32 mouse cellular contexts compared by ENCODE assay signal in the genomic region with DNA sequence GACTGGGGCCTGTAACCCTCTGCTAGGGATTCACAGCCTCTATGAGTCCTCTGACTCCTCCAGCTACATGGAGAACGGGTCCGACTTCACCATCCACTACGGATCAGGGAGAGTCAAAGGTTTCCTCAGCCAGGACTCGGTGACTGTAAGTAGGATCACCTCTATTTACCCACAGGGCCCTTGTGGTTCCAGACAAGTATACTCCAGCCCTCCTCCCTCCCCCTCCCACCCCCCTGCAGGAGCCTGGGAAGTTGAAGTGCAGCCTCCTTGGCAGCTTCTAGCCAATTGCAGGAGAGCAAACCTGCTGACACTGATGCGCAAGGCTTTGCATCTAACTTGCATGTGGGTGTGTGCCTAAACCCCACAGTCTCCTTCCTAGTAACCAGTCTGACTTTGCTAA. TPM values are rescaled to one million over a fixed set of nuclear protein-coding genes. Genes with fewer than 3 reads are reported as not detected.
DNase-seq lines count a peak whose midpoint lies in the region; ATAC-seq and TF ChIP-seq lines count a peak whose summit lies in the region.
"Had no signal": no experiment of that assay in that cellular context is flagged by ENCODE, and none has a peak within 500 bp of the region (broad histone marks: within the 10 kb centered on the region; RNA-seq: fewer than 3 reads in every experiment).

No protein-coding gene starts in this region.

- 36% methylated on average over 5 of the region's 5 CpGs for WGBS in lung, embryonic 16.5 days
- WGBS in limb, embryonic 10.5 days: 43% methylated on average over 5 of the region's 5 CpGs

- no peak overlapping the region for H3K9ac ChIP-seq in lung, embryonic 16.5 days (ENCODE audit: low read length)
- H3K9ac ChIP-seq: forebrain, postnatal 0 days; heart, embryonic 13.5 days; hindbrain, embryonic 15.5 days; intestine, embryonic 15.5 days had no signal

- DNase-seq in gastrocnemius, adult 2 months: peak; percentile 5
- no peak for DNase-seq in gastrocnemius, postnatal 4 days (ENCODE audit: low spot score in 2 of 2)
- DNase-seq in lung, postnatal 10 days: no peak
- no peak for DNase-seq in limb, embryonic 10.5 days (ENCODE audit: low spot score)
- no peak for DNase-seq in cerebellum, adult 9-11 months
- DNase-seq: adrenal gland, adult 8-10 months; adrenal gland, postnatal 25 days; cerebellum, adult 11-12 months; cerebellum, adult 8-10 months; forebrain, postnatal 0 days; gastrocnemius, postnatal 25 days; heart, adult 2 months; heart, postnatal 14 days; heart, postnatal 4 days had no signal

- H3K4me3 ChIP-seq in gastrocnemius, adult 2 months: no peak overlapping the region
- H3K4me3 ChIP-seq in lung, embryonic 16.5 days (ENCODE audit: low read length): no peak overlapping the region
- H3K4me3 ChIP-seq in limb, embryonic 10.5 days: no peak overlapping the region
- H3K4me3 ChIP-seq: forebrain, embryonic 10.5 days; heart, adult 2 months; heart, embryonic 10.5 days; heart, embryonic 13.5 days; hindbrain, embryonic 15.5 days; intestine, embryonic 15.5 days had no signal

- peak; percentile 74 for ATAC-seq in lung, embryonic 16.5 days (ENCODE audit: low read depth)
- ATAC-seq: activated CD4-positive, CD25-positive, alpha-beta regulatory T cell, adult 4 months; CD4-positive, CD25-positive, alpha-beta regulatory T cell, adult 4 months; forebrain, postnatal 0 days; intestine, embryonic 15.5 days had no signal

- TF ChIP-seq CTCF in gastrocnemius, adult 2 months (IDR thresholded peaks at IDR 0.05): no peak

- no peaks in the 10 kb centered on the region for H3K9me3 ChIP-seq in lung, embryonic 16.5 days (ENCODE audit: control insufficient read depth, low read length)
- H3K9me3 ChIP-seq in limb, embryonic 10.5 days (replicated peaks): no peaks in the 10 kb centered on the region
- H3K9me3 ChIP-seq: forebrain, embryonic 10.5 days; heart, embryonic 10.5 days; heart, embryonic 13.5 days; hindbrain, embryonic 15.5 days; intestine, embryonic 15.5 days had no signal

- no peaks in the 10 kb centered on the region; the same call in 1 of the 2 replicates for H3K27me3 ChIP-seq in lung, embryonic 16.5 days (ENCODE audit: control insufficient read depth, insufficient read depth, low read depth, low read length)
- H3K27me3 ChIP-seq in limb, embryonic 10.5 days (ENCODE audit: low read depth, poor library complexity, severe bottlenecking): peaks cover 73% of the 10 kb centered on the region

- intact Hi-C loops in gastrocnemius, adult 2 months (cut with DNase I): no loop called here

- H3K36me3 ChIP-seq in lung, embryonic 16.5 days (ENCODE audit: control insufficient read depth, insufficient read depth, low read length): no peaks in the 10 kb centered on the region
- no peaks in the 10 kb centered on the region for H3K36me3 ChIP-seq in limb, embryonic 10.5 days
- H3K36me3 ChIP-seq: forebrain, embryonic 10.5 days; heart, embryonic 10.5 days; heart, embryonic 13.5 days; hindbrain, embryonic 15.5 days; intestine, embryonic 15.5 days had no signal

- H3K27ac ChIP-seq in gastrocnemius, adult 2 months: no peak overlapping the region
- H3K27ac ChIP-seq in lung, embryonic 16.5 days (ENCODE audit: low read length): no peak overlapping the region
- peak overlapping the region; percentile 25; the same call in 1 of the 2 replicates for H3K27ac ChIP-seq in limb, embryonic 10.5 days
- H3K27ac ChIP-seq: forebrain, embryonic 10.5 days; heart, adult 2 months; heart, embryonic 10.5 days; heart, embryonic 13.5 days; hindbrain, embryonic 15.5 days; intestine, embryonic 15.5 days had no signal

- peaks cover 3% of the 10 kb centered on the region; the same call in 1 of the 2 replicates for H3K4me1 ChIP-seq in lung, embryonic 16.5 days (replicated peaks; ENCODE audit: control insufficient read depth, insufficient read depth, low read length)
- H3K4me1 ChIP-seq in limb, embryonic 10.5 days: peaks cover 23% of the 10 kb centered on the region

- no peak overlapping the region for H3K4me2 ChIP-seq in lung, embryonic 16.5 days (ENCODE audit: low read depth, low read length)
- H3K4me2 ChIP-seq: heart, embryonic 13.5 days; hindbrain, embryonic 15.5 days; intestine, embryonic 15.5 days had no signal

RNA-seq across cellular contexts. Expression of a gene that starts 5.2 kb away (rescaled TPM):
- under 1 TPM in 1 of 2 experiments, not detected in 1; 0.15 TPM for total RNA-seq in gastrocnemius, adult 2 months (2021)
- not detected for total RNA-seq in gastrocnemius, postnatal 4 days (2021)
- 0.78 and 1.3 TPM in 2 replicates for polyA plus RNA-seq in lung, embryonic 16.5 days (2015; fragmentation: Nextera tagmentation; extraction: Ambion mirVana)
- polyA plus RNA-seq in limb, embryonic 10.5 days (2016; fragmentation: Nextera tagmentation; extraction: Ambion mirVana): 0.09 TPM in 1 of 2 replicates, not detected in the other
- total RNA-seq: gastrocnemius, adult 8-10 months; gastrocnemius, postnatal 25 days; granulocyte monocyte progenitor cell, adult 5-6 weeks had no signal
- polyA plus RNA-seq: activated CD4-positive, CD25-positive, alpha-beta regulatory T cell, adult 4 months; C2C12; CD4-positive, CD25-positive, alpha-beta regulatory T cell, adult 4 months; embryonic facial prominence, embryonic 11.5 days; forebrain, embryonic 10.5 days; frontal cortex, adult 2 months had no signal

RNA-seq across cellular contexts. Expression of a gene that starts 7.9 kb away (rescaled TPM):
- total RNA-seq in gastrocnemius, adult 2 months (2021): under 1 TPM; 0.10 to 0.20 TPM
- under 1 TPM; 0.42 to 0.60 TPM for total RNA-seq in gastrocnemius, postnatal 4 days (2021)
- polyA plus RNA-seq in lung, embryonic 16.5 days (2015; fragmentation: Nextera tagmentation; extraction: Ambion mirVana): 2.9 and 3.4 TPM in 2 replicates
- 1.7 and 2.0 TPM in 2 replicates for polyA plus RNA-seq in limb, embryonic 10.5 days (2016; fragmentation: Nextera tagmentation; extraction: Ambion mirVana)
- total RNA-seq: granulocyte monocyte progenitor cell, adult 5-6 weeks had no signal
- polyA plus RNA-seq: C2C12; CD4-positive, CD25-positive, alpha-beta regulatory T cell, adult 4 months had no signal

RNA-seq across cellular contexts. Expression of a gene that starts 33.8 kb away (rescaled TPM):
- total RNA-seq in gastrocnemius, adult 2 months (2021): not detected
- total RNA-seq in gastrocnemius, postnatal 4 days (2021): not detected
- polyA plus RNA-seq in lung, embryonic 16.5 days (2015; fragmentation: Nextera tagmentation; extraction: Ambion mirVana): 8.0 and 9.9 TPM in 2 replicates
- polyA plus RNA-seq in limb, embryonic 10.5 days (2016; fragmentation: Nextera tagmentation; extraction: Ambion mirVana): not detected in 2 replicates
- total RNA-seq: adrenal gland, adult 8-10 months; adrenal gland, postnatal 25 days; ES-E14; forebrain, postnatal 0 days; gastrocnemius, adult 8-10 months; gastrocnemius, postnatal 25 days; granulocyte monocyte progenitor cell, adult 5-6 weeks; heart, adult 2 months; heart, postnatal 14 days; heart, postnatal 4 days had no signal
- polyA plus RNA-seq: activated CD4-positive, CD25-positive, alpha-beta regulatory T cell, adult 4 months; brain, embryonic 14.5 days; C2C12; CD4-positive, CD25-positive, alpha-beta regulatory T cell, adult 4 months; embryonic facial prominence, embryonic 11.5 days; embryonic facial prominence, embryonic 14.5 days; forebrain, embryonic 10.5 days; forebrain, postnatal 0 days; heart, adult 2 months; heart, embryonic 10.5 days; heart, embryonic 13.5 days; heart, embryonic 16.5 days; hindbrain, embryonic 11.5 days; intestine, embryonic 15.5 days had no signal

RNA-seq across cellular contexts. Expression of a gene that starts 45.9 kb away (rescaled TPM):
- not detected for total RNA-seq in gastrocnemius, adult 2 months (2021)
- total RNA-seq in gastrocnemius, postnatal 4 days (2021): not detected
- polyA plus RNA-seq in lung, embryonic 16.5 days (2015; fragmentation: Nextera tagmentation; extraction: Ambion mirVana): 0.11 and 0.21 TPM in 2 replicates
- not detected in 2 replicates for polyA plus RNA-seq in limb, embryonic 10.5 days (2016; fragmentation: Nextera tagmentation; extraction: Ambion mirVana)
- total RNA-seq: ES-E14; gastrocnemius, adult 8-10 months; gastrocnemius, postnatal 25 days; granulocyte monocyte progenitor cell, adult 5-6 weeks; heart, adult 2 months; heart, postnatal 14 days; heart, postnatal 4 days had no signal
- polyA plus RNA-seq: activated CD4-positive, CD25-positive, alpha-beta regulatory T cell, adult 4 months; brain, embryonic 14.5 days; C2C12; CD4-positive, CD25-positive, alpha-beta regulatory T cell, adult 4 months; embryonic facial prominence, embryonic 11.5 days; embryonic facial prominence, embryonic 14.5 days; forebrain, embryonic 10.5 days; forebrain, postnatal 0 days; heart, embryonic 16.5 days; hindbrain, embryonic 11.5 days; hindbrain, embryonic 15.5 days had no signal
